Mouse (Mus musculus) forebrain, embryonic 11.5 days (tissue): ENCODE data around the gene Rhox3g. TPM values are rescaled to one million over a fixed set of nuclear protein-coding genes. Genes with fewer than 3 reads are reported as not detected.
"Not testable (repeated sequence)": the region's sequence is repeated elsewhere in the genome, so short reads cannot be mapped to it uniquely, and the experiment has no call there.

Experiments used
- ATAC-seq: fragments of 200-750 bp; cut with Nextera tagmentation; replicated peaks from 2 replicates; pipeline ENCODE4 v1.8.0; 2017; ENCODE audit warnings: moderate TSS enrichment; ENCODE audit not compliant: low FRiP score
- DNase-seq: peaks from one replicate; pipeline ENCODE4 v3.0.0-alpha.2; 2017; ENCODE audit warnings: low spot score
- H3K27ac ChIP-seq: fragments of 300-500 bp; sonication (generic); 2 replicates; pipeline ENCODE4 v1.5.1; 2014; ENCODE audit warnings: low read depth, low read length
- H3K27me3 ChIP-seq: fragments of 300-500 bp; sonication (generic); 2 replicates; pipeline ENCODE4 v1.6.1; 2014; ENCODE audit warnings: mild to moderate bottlenecking, low read length, mixed read lengths; ENCODE audit not compliant: control insufficient read depth, insufficient read depth
- H3K36me3 ChIP-seq: fragments of 300-500 bp; sonication (generic); 2 replicates; pipeline ENCODE4 v1.6.1; 2014; ENCODE audit warnings: mild to moderate bottlenecking, low read length, moderate library complexity, mixed read lengths; ENCODE audit not compliant: control insufficient read depth, insufficient read depth
- H3K4me1 ChIP-seq: fragments of 300-500 bp; sonication (generic); replicated peaks from 2 replicates; pipeline ENCODE4 v1.6.1; 2014; ENCODE audit warnings: low read length, mixed read lengths; ENCODE audit not compliant: control insufficient read depth, insufficient read depth
- H3K4me2 ChIP-seq: fragments of 300-500 bp; sonication (generic); 2 replicates; pipeline ENCODE4 v1.6.1; 2014; ENCODE audit warnings: low read depth, mild to moderate bottlenecking, low read length, moderate library complexity, mixed read lengths; ENCODE audit not compliant: severe bottlenecking
- H3K4me3 ChIP-seq: fragments of 300-500 bp; sonication (generic); 2 replicates; pipeline ENCODE4 v1.5.1; 2014; ENCODE audit warnings: low read depth, low read length
- H3K9ac ChIP-seq: fragments of 300-500 bp; sonication (generic); 2 replicates; pipeline ENCODE4 v1.6.1; 2014; ENCODE audit warnings: low read length
- H3K9me3 ChIP-seq: fragments of 300-500 bp; sonication (generic); 2 replicates; pipeline ENCODE4 v1.6.1; 2016; ENCODE audit warnings: low read length, mixed read lengths; ENCODE audit not compliant: control insufficient read depth
- WGBS: fragments of 180-500 bp; shearing (Covaris S2); extraction: QIAGEN DNeasy Blood & Tissue Kit; methylation state at CpG from one replicate; pipeline ENCODE4 v1.1.7; 2014; 5-methylcytosine and 5-hydroxymethylcytosine counted together
- polyA plus RNA-seq: library from polyadenylated mRNA; unstranded; fragments of >200 nt; fragmentation: Nextera tagmentation; extraction: Ambion mirVana; gene quantifications from 2 replicates; pipeline ENCODE4 v1.2.1, GENCODE M21; 2014

The Rhox3g gene
- polyA plus RNA-seq = not detected in 2 replicates

- not testable (repeated sequence) for DNase-seq, H3K36me3 ChIP-seq, H3K27me3 ChIP-seq, H3K4me3 ChIP-seq, ATAC-seq, H3K9ac ChIP-seq, H3K4me2 ChIP-seq, H3K4me1 ChIP-seq, H3K27ac ChIP-seq, H3K9me3 ChIP-seq
- 86% methylated on average over 2 of the region's 2 CpGs for WGBS
Measured at GRCm38 (mm10) chrX:37628512-37628911, at the start of gene Rhox3g. TSS of gene Rhox3g (minus strand) at chrX:37628612.

- H3K4me1 ChIP-seq = not testable (repeated sequence)
Measured at GRCm38 (mm10) chrX:37673177-37673576, 44.8 kb upstream of the Rhox3g start, which contains the start of gene Rhox2h. TSS of gene Rhox2h (minus strand) at chrX:37673277.

GRCm38 (mm10) chrX:37668664-37669063 is 40.3 kb upstream of the Rhox3g start, which contains the start of gene Rhox3h:
TSS of gene Rhox3h (minus strand) at chrX:37668764.
- WGBS = 100% methylated on average over 1 of the region's 3 CpGs
- H3K4me1 ChIP-seq, H3K4me2 ChIP-seq, DNase-seq, H3K36me3 ChIP-seq, H3K9ac ChIP-seq, H3K27me3 ChIP-seq, H3K27ac ChIP-seq, H3K9me3 ChIP-seq, H3K4me3 ChIP-seq, ATAC-seq: not testable (repeated sequence)

More at GRCm38 (mm10) chrX:37673177-37673576, 44.8 kb upstream of the Rhox3g start, which contains the start of gene Rhox2h:
- not testable (repeated sequence) for ATAC-seq, H3K9ac ChIP-seq, H3K4me2 ChIP-seq, H3K36me3 ChIP-seq, DNase-seq, H3K9me3 ChIP-seq, H3K27me3 ChIP-seq, H3K4me3 ChIP-seq, H3K27ac ChIP-seq
- WGBS = 89% methylated on average over 8 of the region's 8 CpGs

DNA sequence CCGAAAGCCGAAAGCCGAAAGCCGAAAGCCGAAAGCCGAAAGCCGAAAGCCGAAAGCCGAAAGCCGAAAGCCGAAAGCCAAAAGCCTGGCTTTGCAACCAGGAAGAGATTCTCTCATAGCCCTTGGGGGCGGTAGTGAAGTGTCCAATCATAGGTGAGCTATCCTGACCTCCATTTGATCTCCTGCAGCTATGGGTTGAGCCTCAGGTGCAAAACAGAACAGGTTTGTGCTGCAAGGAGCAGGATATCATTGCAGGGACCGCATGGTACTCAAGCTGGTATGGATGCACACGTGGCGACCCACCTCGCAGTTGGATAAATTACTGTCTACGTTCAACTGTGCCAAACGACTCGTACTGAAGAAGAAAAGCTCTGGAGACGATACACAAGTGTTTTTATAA is 22.8 kb upstream of the Rhox3g start, which contains the start of gene Rhox4g:
Rhox4g (minus strand) TSS at position 101 of the 400 bp plus-strand sequence.
- H3K27me3 ChIP-seq, H3K4me3 ChIP-seq, DNase-seq, H3K36me3 ChIP-seq, ATAC-seq, H3K9me3 ChIP-seq, H3K4me2 ChIP-seq, H3K9ac ChIP-seq, H3K4me1 ChIP-seq, H3K27ac ChIP-seq: not testable (repeated sequence)
- WGBS = 93% methylated on average over 15 of the region's 20 CpGs

- DNase-seq, H3K4me2 ChIP-seq, ATAC-seq, H3K27me3 ChIP-seq, H3K4me3 ChIP-seq, H3K9me3 ChIP-seq, H3K4me1 ChIP-seq, H3K36me3 ChIP-seq, H3K27ac ChIP-seq, H3K9ac ChIP-seq: not testable (repeated sequence)
- 84% methylated on average over 6 of the region's 6 CpGs for WGBS
Measured at GRCm38 (mm10) chrX:37643370-37643769, 15.0 kb upstream of the Rhox3g start, which contains the start of gene Rhox2g. TSS of gene Rhox2g (minus strand) at chrX:37643470.

GRCm38 (mm10) chrX:37607604-37608003 is 20.8 kb downstream of the Rhox3g start, which contains the start of gene Rhox4f:
TSS of gene Rhox4f (minus strand) at chrX:37607704.
- not testable (repeated sequence) for ATAC-seq, H3K4me2 ChIP-seq, H3K27ac ChIP-seq, H3K27me3 ChIP-seq, H3K4me3 ChIP-seq, H3K9me3 ChIP-seq, H3K4me1 ChIP-seq, H3K9ac ChIP-seq, H3K36me3 ChIP-seq, DNase-seq
- WGBS = 94% methylated on average over 12 of the region's 19 CpGs

- H3K27me3 ChIP-seq, DNase-seq, H3K9me3 ChIP-seq: not testable (repeated sequence)
Measured at GRCm38 (mm10) chrX:37580692-37581091, 47.7 kb downstream of the Rhox3g start, which contains the start of gene Rhox3f. TSS of gene Rhox3f (plus strand) at chrX:37580992.

More at GRCm38 (mm10) chrX:37580692-37581091, 47.7 kb downstream of the Rhox3g start, which contains the start of gene Rhox3f:
- ATAC-seq, H3K4me1 ChIP-seq, H3K4me3 ChIP-seq, H3K4me2 ChIP-seq, H3K36me3 ChIP-seq, H3K27ac ChIP-seq, H3K9ac ChIP-seq: not testable (repeated sequence)
